Mouse (Mus musculus): Measurements from ENCODE around the gene Nup107.
"Not testable (repeated sequence)": the region's sequence is repeated elsewhere in the genome, so short reads cannot be mapped to it uniquely, and the experiment has no call there.

DNA sequence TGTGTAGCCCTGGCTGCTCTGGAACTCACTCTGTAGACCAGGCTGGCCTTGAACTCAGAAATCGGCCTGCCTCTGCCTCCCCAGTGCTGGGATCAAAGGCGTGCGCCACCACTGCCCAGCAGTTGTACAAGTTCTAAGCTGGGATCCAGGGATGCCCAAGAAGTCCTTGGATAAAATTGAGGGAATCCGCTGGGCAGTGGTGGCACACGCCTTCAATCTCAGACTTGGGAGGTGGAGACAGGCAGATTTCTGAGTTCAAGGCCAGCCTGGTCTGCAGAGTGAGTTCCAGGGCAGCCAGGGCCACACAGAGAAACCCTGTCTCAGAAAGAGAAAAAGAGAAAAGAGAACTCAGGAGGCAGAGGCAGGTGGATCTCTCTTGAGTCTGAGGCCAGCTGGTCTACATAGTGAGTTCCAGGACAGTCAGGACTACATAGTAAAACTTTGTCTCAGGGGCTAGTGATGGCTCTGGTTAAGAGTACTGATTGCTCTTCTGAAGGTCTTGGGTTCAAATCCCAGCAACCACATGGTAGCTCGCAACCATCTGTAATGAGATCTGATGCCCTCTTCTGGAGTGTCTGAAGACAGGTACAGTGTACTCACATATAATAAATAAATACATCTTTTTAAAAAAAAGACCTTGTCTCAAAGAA lies 88.1 kb downstream of the Nup107 start:
- not testable (repeated sequence) for TF ChIP-seq CTCF (IDR thresholded peaks at IDR 0.05; ENCODE audit: borderline replicate concordance, extremely low read depth, insufficient read depth, insufficient read length); POLR2A (IDR thresholded peaks at IDR 0.05; ENCODE audit: borderline replicate concordance, extremely low read depth, insufficient read depth, insufficient read length, poor library complexity, severe bottlenecking)
